Mouse (Mus musculus): Measurements from ENCODE around the gene Tll2.

Tll2 gene

GRCm38 (mm10) chr19:41160388-41160787 is 46.2 kb downstream of the Tll2 start:
- DNase-seq (ENCODE audit: low spot score): peak; percentile 21

- DNase-seq (ENCODE audit: low spot score): no peak
Measured at GRCm38 (mm10) chr19:41154681-41155080, 52.0 kb downstream of the Tll2 start.

- no peak for DNase-seq (ENCODE audit: low spot score)
Measured at GRCm38 (mm10) chr19:41152462-41152861, 54.2 kb downstream of the Tll2 start.

- DNase-seq (ENCODE audit: low spot score): no peak
Measured at GRCm38 (mm10) chr19:41152016-41152370, 54.6 kb downstream of the Tll2 start.

- no peak for DNase-seq (ENCODE audit: low spot score)
Measured at GRCm38 (mm10) chr19:41151321-41152015, 55.2 kb downstream of the Tll2 start.

- no peak for DNase-seq (ENCODE audit: low spot score)
Measured at GRCm38 (mm10) chr19:41140961-41141360, 65.7 kb downstream of the Tll2 start.

GRCm38 (mm10) chr19:41139629-41140028 is 67.0 kb downstream of the Tll2 start:
- peak; percentile 59 for DNase-seq (ENCODE audit: low spot score)

GRCm38 (mm10) chr19:41123009-41123408 is 83.6 kb downstream of the Tll2 start:
- DNase-seq (ENCODE audit: low spot score): no peak

- no peak for DNase-seq (ENCODE audit: low spot score)
Measured at GRCm38 (mm10) chr19:41119924-41120323, 86.7 kb downstream of the Tll2 start.

- DNase-seq (ENCODE audit: low spot score): no peak
Measured at GRCm38 (mm10) chr19:41118346-41118745, 88.3 kb downstream of the Tll2 start.

GRCm38 (mm10) chr19:41117334-41117733 is 89.3 kb downstream of the Tll2 start:
- no peak for DNase-seq (ENCODE audit: low spot score)

GRCm38 (mm10) chr19:41114611-41115010 is 92.0 kb downstream of the Tll2 start:
- DNase-seq (ENCODE audit: low spot score): no peak

- DNase-seq (ENCODE audit: low spot score): peak; percentile 44
Measured at GRCm38 (mm10) chr19:41113911-41114531, 92.6 kb downstream of the Tll2 start.

GRCm38 (mm10) chr19:41112609-41113008 is 94.0 kb downstream of the Tll2 start:
- no peak for DNase-seq (ENCODE audit: low spot score)

GRCm38 (mm10) chr19:41109991-41110390 is 96.6 kb downstream of the Tll2 start:
- no peak for DNase-seq (ENCODE audit: low spot score)

GRCm38 (mm10) chr19:41109496-41109895 is 97.1 kb downstream of the Tll2 start:
- no peak for DNase-seq (ENCODE audit: low spot score)

- DNase-seq (ENCODE audit: low spot score): no peak
Measured at GRCm38 (mm10) chr19:41108666-41109065, 98.0 kb downstream of the Tll2 start.

- DNase-seq (ENCODE audit: low spot score): no peak
Measured at GRCm38 (mm10) chr19:41107530-41107929, 99.1 kb downstream of the Tll2 start.

- peak; percentile 56 for DNase-seq (ENCODE audit: low spot score)
Measured at GRCm38 (mm10) chr19:41104922-41105321, 101.7 kb downstream of the Tll2 start.

- DNase-seq (ENCODE audit: low spot score): no peak
Measured at GRCm38 (mm10) chr19:41101390-41101789, 105.2 kb downstream of the Tll2 start.

GRCm38 (mm10) chr19:41100863-41101262 is 105.8 kb downstream of the Tll2 start:
- DNase-seq (ENCODE audit: low spot score): no peak

- no peak for DNase-seq (ENCODE audit: low spot score)
Measured at GRCm38 (mm10) chr19:41097038-41097437, 109.6 kb downstream of the Tll2 start.

GRCm38 (mm10) chr19:41091901-41092300 is 114.7 kb downstream of the Tll2 start:
- no peak for DNase-seq (ENCODE audit: low spot score)

- DNase-seq (ENCODE audit: low spot score): peak; percentile 89
Measured at GRCm38 (mm10) chr19:41089833-41090232, 116.8 kb downstream of the Tll2 start.

All from embryo, embryonic 10 days (tissue).